Mouse (Mus musculus) lung, embryonic 14.5 days (tissue): ENCODE data around the gene Gm21885. TPM values are rescaled to one million over a fixed set of nuclear protein-coding genes. Genes with fewer than 3 reads are reported as not detected.

Experiments used
- ATAC-seq: fragments of 200-750 bp; cut with Nextera tagmentation; 2 replicates; pipeline ENCODE4 v1.8.0; 2017; ENCODE audit warnings: mild to moderate bottlenecking, moderate TSS enrichment, moderate library complexity; ENCODE audit not compliant: insufficient read depth
- DNase-seq: peaks from one replicate; pipeline ENCODE4 v3.0.0-alpha.2; 2015
- H3K27ac ChIP-seq: fragments of 300-500 bp; sonication (generic); 2 replicates; pipeline ENCODE4 v1.5.1; 2014; ENCODE audit warnings: low read depth, mild to moderate bottlenecking, moderate library complexity
- H3K27me3 ChIP-seq: fragments of 300-500 bp; sonication (generic); 2 replicates; pipeline ENCODE4 v1.6.1; 2014; ENCODE audit warnings: low read length, control low read depth; ENCODE audit not compliant: insufficient read depth
- H3K36me3 ChIP-seq: fragments of 300-500 bp; sonication (generic); 2 replicates; pipeline ENCODE4 v1.6.1; 2014; ENCODE audit warnings: control low read depth; ENCODE audit not compliant: insufficient read depth
- H3K4me1 ChIP-seq: fragments of 300-500 bp; sonication (generic); 2 replicates; pipeline ENCODE4 v1.6.1; 2014; ENCODE audit warnings: antibody characterized with exemption, control low read depth; ENCODE audit not compliant: insufficient read depth
- H3K4me2 ChIP-seq: fragments of 300-500 bp; sonication (generic); 2 replicates; pipeline ENCODE4 v1.6.1; 2014; ENCODE audit warnings: mild to moderate bottlenecking
- H3K4me3 ChIP-seq: fragments of 300-500 bp; sonication (generic); 2 replicates; pipeline ENCODE4 v1.5.1; 2014; ENCODE audit warnings: low read depth, low read length
- H3K9ac ChIP-seq: fragments of 300-500 bp; sonication (generic); 2 replicates; pipeline ENCODE4 v1.6.1; 2014
- H3K9me3 ChIP-seq: fragments of 300-500 bp; sonication (generic); 2 replicates; pipeline ENCODE4 v1.6.1; 2016; ENCODE audit warnings: low read depth, low read length, control low read depth
- CTCF ChIP-seq: IDR thresholded peaks from 2 replicates; pipeline ENCODE4 v1.5.1; 2016; ENCODE audit warnings: antibody characterized with exemption, low read depth
- WGBS: fragments of 180-500 bp; shearing (Covaris S2); extraction: QIAGEN DNeasy Blood & Tissue Kit; methylation state at CpG from one replicate; pipeline ENCODE4 v1.1.7; 2014; 5-methylcytosine and 5-hydroxymethylcytosine counted together
- polyA plus RNA-seq: library from polyadenylated mRNA; unstranded; fragments of >200 nt; fragmentation: Nextera tagmentation; extraction: Ambion mirVana; gene quantifications from 2 replicates; pipeline ENCODE4 v1.2.1, GENCODE M21; 2014

Gene Gm21885
- polyA plus RNA-seq, 1 experiment from 2014 or later = 0.41 TPM

DNA sequence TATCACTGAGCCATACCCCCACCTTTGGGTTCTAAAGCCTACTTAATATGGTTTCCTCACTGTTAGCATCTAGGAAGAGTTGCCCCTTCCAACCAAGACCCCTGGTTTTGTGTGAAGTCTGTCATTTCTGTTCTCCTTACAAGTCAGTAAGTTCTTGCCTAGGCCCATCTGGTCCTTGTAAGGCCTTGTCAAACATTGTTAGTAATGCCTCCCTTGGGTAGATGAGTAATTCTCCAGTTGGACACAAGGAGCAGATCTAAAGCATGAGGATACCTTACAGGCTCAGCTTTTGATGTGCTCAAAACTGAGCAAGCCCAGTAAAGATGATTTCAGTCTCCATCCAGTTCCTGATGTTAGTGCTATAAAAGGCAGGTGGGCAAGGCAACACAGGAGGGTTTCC lies 12.9 kb upstream of the Gm21885 start:
- H3K27me3 ChIP-seq = no peaks in the 10 kb centered on the region
- TF ChIP-seq CTCF = no peak
- no peaks in the 10 kb centered on the region for H3K36me3 ChIP-seq
- H3K9me3 ChIP-seq = no peaks in the 10 kb centered on the region
- no peak for DNase-seq
- H3K4me2 ChIP-seq = no peak overlapping the region
- H3K4me1 ChIP-seq = no peaks in the 10 kb centered on the region
- no peak for ATAC-seq
- H3K27ac ChIP-seq = no peak overlapping the region
- H3K4me3 ChIP-seq = no peak overlapping the region
- H3K9ac ChIP-seq = no peak overlapping the region

DNA sequence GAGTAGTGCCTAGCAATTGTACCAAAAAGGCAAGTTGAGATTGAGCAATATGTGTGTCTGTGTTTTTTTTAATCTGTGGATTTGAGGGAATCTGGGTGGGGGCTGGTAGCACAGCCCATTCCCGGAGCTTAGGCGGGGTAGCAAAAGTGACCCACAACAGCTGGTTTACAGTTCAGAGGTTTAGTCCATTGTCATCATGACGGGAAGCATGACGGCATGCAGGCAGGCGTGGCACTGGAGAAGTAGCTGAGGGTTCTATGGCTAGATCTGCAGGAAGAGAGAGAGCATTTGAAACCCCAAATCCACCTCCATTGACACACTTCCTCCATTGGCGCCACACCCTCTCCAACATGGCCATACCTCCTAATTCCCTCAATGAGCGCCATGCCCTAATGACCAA lies 11.8 kb upstream of the Gm21885 start:
- no peak for ATAC-seq
- Histone ChIP-seq H3K36me3 (no peaks in the 10 kb centered on the region), H3K9me3 (no peaks in the 10 kb centered on the region), H3K4me3 (no peak overlapping the region), H3K4me1 (no peaks in the 10 kb centered on the region), H3K9ac (no peak overlapping the region), H3K4me2 (no peak overlapping the region), H3K27me3 (no peaks in the 10 kb centered on the region), H3K27ac (no peak overlapping the region)
- DNase-seq = no peak
- 85% methylated on average over 7 of the region's 7 CpGs for WGBS
- no peak for TF ChIP-seq CTCF

DNA sequence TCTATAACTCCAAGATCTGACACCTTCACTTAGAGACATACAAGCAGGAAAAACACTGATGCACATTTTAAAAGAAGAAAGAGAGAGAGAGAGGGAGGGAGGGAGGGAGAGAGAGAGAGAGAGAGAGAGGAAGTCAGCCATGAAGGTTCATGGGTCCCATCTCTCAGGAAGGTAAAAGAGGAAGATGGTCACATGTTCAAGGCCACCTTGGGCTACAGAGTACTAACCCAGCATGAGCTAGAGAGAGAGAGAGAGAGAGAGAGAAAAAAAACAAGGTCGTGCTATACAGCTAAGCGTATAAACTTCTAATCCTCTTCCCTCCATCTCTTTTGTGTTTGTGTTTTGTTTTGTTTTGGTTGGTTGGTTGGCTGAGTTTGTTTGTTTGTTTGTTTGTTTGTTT lies 10.7 kb upstream of the Gm21885 start:
- no peaks in the 10 kb centered on the region for H3K9me3 ChIP-seq
- 80% methylated on average over 2 of the region's 2 CpGs for WGBS
- H3K4me2 ChIP-seq = no peak overlapping the region
- ATAC-seq = no peak
- no peaks in the 10 kb centered on the region for H3K27me3 ChIP-seq
- H3K4me1 ChIP-seq = no peaks in the 10 kb centered on the region
- H3K27ac ChIP-seq = no peak overlapping the region
- no peaks in the 10 kb centered on the region for H3K36me3 ChIP-seq
- H3K4me3 ChIP-seq = no peak overlapping the region
- no peak for DNase-seq
- no peak for TF ChIP-seq CTCF
- H3K9ac ChIP-seq = no peak overlapping the region

GRCm38 (mm10) chr11:94272960-94273927 lies 8.4 kb upstream of the Gm21885 start:
- ATAC-seq = no peak
- 80% methylated on average over 21 of the region's 21 CpGs for WGBS
- no peak overlapping the region for H3K27ac ChIP-seq

GRCm38 (mm10) chr11:94274206-94274867 lies 7.3 kb upstream of the Gm21885 start:
- Histone ChIP-seq H3K4me1 (no peaks in the 10 kb centered on the region), H3K9ac (no peak overlapping the region), H3K27me3 (no peaks in the 10 kb centered on the region), H3K36me3 (no peaks in the 10 kb centered on the region), H3K27ac (no peak overlapping the region), H3K4me3 (no peak overlapping the region), H3K9me3 (no peaks in the 10 kb centered on the region), H3K4me2 (no peak overlapping the region)
- 80% methylated on average over 10 of the region's 10 CpGs for WGBS
- ATAC-seq (no peak), DNase-seq (no peak)
- no peak for TF ChIP-seq CTCF

More at GRCm38 (mm10) chr11:94272960-94273927, 8.4 kb upstream of the Gm21885 start:
- no peak overlapping the region for H3K9ac ChIP-seq
- H3K4me1 ChIP-seq = no peaks in the 10 kb centered on the region
- no peaks in the 10 kb centered on the region for H3K36me3 ChIP-seq
- no peak for TF ChIP-seq CTCF
- H3K4me2 ChIP-seq = no peak overlapping the region
- H3K9me3 ChIP-seq = no peaks in the 10 kb centered on the region
- no peak overlapping the region for H3K4me3 ChIP-seq
- DNase-seq = no peak
- H3K27me3 ChIP-seq = no peaks in the 10 kb centered on the region

DNA sequence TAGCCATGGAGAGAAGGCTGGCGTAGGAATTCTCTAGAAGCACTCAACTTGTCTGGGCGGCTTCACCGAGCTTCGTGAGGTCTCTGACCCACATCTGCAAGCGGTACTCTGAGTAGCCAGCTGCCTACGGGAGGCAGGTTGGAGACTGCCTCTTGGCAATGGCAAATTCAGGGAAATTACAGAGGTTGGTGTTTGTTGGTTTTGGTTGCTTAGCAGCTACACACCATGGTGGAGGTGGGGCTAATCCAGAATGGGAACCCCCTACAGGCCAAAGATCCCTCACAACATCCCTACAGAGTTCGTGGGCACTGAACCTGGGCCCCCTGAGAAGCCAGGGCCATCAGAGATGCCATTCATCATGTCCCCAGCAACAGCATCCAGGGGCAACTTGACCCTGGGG lies 6.4 kb upstream of the Gm21885 start:
- DNase-seq (no peak), ATAC-seq (no peak)
- no peak overlapping the region for H3K4me3 ChIP-seq
- H3K27me3 ChIP-seq = no peaks in the 10 kb centered on the region
- no peaks in the 10 kb centered on the region for H3K9me3 ChIP-seq
- H3K4me2 ChIP-seq = no peak overlapping the region
- H3K4me1 ChIP-seq = no peaks in the 10 kb centered on the region
- H3K36me3 ChIP-seq = no peaks in the 10 kb centered on the region
- 79% methylated on average over 7 of the region's 7 CpGs for WGBS
- H3K27ac ChIP-seq = no peak overlapping the region
- H3K9ac ChIP-seq = no peak overlapping the region
- no peak for TF ChIP-seq CTCF

GRCm38 (mm10) chr11:94275686-94276085 lies 6.0 kb upstream of the Gm21885 start:
- no peaks in the 10 kb centered on the region for H3K27me3 ChIP-seq
- no peak overlapping the region for H3K27ac ChIP-seq
- no peaks in the 10 kb centered on the region for H3K36me3 ChIP-seq
- no peak for TF ChIP-seq CTCF
- no peaks in the 10 kb centered on the region for H3K9me3 ChIP-seq
- WGBS = 76% methylated on average over 2 of the region's 2 CpGs
- no peak overlapping the region for H3K4me2 ChIP-seq
- ATAC-seq (no peak), DNase-seq (no peak)
- no peaks in the 10 kb centered on the region for H3K4me1 ChIP-seq
- no peak overlapping the region for H3K4me3 ChIP-seq
- no peak overlapping the region for H3K9ac ChIP-seq
